Mouse (Mus musculus) hindlimb bud, embryonic 11.5 days (tissue): ENCODE results near the gene Ntng2.

Source experiments
- DNase-seq: peaks from one replicate; pipeline ENCODE4 v3.0.0-alpha.2; 2012; ENCODE audit warnings: low read depth, low spot score; ENCODE audit errors: extremely low spot score

The Ntng2 gene

DNA sequence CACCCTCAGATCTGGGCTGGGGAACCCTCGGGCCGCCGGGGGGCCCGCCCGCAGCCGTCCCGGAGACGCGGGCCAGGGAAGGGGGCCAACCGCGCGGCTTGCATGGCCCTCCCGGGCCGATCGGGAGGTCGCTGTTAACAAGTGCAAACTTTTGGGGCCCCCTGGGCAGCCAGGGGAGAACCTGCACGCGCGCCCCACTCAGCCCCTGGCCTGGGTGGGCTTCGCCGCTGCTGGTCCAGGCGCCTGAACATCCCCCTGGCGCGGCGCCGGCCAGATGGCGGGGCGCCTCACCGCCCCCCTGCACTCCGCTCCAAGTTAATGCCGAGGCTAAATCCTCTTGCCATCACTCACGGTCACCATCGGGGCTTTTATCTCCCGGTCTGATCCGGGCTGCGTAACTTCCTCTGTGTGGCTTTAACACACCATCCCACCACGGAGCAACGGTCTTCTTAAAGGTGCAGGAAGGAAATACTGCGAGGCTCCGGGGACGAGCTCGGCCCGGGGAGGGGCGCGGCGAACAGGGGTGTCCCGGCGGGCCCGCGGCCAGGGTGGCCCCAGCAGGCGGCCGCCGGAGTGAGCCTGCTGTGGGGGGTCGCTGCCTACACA lies at the start of gene Ntng2:
Gene Ntng2, minus strand, starts transcription at position 407 of the 606 bp plus-strand sequence.
- DNase-seq: no peak

DNA sequence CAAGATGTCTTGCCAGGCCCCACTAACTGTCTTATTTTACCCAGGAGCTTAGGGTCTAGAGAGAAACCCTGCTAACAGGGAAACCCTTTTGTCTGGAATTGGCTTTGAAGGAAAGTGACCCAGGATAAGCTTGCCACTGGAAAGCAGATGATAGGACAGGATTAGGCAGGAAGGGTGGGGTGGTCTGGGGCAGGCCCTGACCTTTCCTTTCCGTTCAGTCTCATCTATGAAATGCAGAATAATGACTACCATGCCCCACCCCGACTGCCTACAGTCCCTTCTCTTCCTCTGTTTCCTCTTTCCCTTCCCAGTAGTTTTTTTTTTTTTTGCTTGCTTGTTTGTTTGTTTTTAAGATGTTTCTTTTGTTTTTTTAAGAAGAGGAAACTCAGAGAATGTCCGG lies 42.8 kb upstream of the Ntng2 start:
- no peak for DNase-seq

DNA sequence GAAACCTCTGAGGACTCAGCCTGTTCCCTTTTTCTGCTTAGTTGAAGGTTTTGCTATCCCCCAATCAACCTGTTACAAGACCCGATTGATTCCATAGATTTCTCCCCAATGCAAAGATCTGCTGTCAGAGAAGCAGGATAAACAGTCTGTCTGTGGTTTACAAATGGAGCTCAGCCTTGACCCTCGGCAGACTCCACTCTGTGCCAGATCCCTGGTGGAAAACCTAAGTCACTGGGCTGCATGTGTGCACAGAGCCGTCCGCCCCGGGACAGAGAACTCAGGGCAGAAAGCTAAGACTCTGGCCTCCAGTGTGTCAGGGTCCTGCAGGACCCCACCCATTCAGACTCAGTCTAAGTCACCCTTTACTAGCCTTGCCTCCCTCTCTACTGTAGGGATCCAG lies 34.8 kb upstream of the Ntng2 start:
- no peak for DNase-seq

DNA sequence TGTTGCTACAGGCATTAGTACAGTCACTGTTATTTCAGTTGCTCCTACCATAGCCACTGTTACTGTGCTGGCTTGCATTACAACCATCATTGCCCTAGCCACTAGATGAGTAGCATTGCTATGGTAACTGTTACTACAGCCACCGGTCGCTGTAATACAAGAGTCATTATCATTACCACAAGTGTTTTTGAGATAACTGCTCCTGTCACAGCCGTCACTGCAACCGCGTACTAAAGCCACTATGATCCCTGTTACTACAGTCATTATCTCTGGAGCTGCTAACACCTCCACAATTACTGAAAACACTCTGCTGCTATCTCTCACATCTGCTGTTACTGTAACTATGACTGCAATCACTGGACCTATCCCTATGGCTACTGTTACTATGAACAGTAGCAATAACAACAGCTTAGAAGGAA lies 24.9 kb upstream of the Ntng2 start:
- DNase-seq: no peak

DNA sequence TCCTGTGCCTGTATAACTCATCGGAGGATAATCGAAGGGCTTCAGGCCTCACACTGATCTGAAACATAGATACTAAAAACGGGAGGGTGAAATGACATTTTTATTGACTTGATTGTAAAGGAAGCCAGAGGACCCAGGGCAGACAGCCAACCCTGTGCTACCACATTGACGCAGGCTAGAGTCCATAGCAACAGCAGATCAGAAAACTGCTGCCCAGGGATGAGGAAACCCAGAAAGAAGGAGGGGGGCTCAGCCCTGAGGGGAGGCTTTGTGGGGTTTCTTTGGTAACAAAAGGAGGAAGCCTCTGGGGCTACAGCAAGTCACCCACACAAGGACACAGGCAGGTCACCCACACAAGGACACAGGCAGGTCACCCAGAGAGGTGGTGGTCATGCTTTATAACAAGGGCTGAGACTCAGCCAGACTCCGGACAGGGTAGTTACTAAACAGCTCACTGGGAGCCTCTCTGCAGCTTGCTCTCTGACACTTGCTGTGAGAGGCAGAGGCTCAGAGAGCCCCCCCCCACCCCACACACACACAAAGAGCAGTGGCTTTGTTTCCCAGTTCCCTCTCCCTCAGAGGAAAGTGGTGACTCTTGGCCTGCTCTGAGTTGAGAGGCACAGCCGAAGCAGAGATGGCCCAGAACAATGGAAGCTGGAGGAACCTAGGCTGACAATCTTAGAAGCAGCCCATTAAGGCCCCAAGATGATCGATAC lies 19.2 kb upstream of the Ntng2 start:
- no peak for DNase-seq

DNA sequence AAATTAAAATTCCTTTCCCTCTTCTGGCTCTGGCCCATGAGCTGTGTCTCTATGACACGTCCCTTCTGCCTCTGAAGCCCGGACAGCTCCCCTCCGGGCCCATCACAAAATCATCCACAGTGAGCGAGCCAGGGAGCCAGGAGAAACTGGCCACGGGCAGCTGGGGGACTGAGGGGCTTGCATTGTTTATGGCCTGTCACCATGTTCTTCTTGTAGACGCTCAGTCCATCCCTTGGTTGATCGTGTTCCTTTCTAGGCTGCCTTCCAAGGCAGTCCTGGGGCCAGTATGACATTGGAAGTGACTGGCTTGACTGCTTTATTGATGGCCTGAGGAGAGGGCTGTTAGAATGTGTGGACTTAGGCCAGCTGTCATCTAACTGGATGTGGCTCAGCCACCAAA lies 18.3 kb upstream of the Ntng2 start:
- DNase-seq: no peak

DNA sequence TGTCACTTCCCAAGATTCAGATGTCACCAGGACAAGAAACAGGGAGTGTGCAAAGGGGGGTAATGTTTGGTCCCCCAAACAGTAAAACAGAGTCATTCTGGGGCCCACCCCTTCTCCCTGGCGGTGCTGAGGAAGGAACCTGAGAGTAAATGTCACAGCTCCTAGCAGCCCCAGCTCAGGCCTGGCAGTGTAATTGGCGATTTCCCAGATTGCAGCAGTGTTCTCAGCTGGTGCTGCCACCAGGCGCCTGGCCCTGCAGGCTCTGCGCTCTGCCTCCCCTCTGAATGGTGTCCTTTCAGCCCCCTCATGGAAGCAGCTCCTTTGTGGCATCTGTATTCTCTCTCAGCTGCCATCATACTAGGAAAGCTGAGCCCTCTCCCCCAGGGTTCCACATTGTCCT lies 14.0 kb upstream of the Ntng2 start:
- no peak for DNase-seq

DNA sequence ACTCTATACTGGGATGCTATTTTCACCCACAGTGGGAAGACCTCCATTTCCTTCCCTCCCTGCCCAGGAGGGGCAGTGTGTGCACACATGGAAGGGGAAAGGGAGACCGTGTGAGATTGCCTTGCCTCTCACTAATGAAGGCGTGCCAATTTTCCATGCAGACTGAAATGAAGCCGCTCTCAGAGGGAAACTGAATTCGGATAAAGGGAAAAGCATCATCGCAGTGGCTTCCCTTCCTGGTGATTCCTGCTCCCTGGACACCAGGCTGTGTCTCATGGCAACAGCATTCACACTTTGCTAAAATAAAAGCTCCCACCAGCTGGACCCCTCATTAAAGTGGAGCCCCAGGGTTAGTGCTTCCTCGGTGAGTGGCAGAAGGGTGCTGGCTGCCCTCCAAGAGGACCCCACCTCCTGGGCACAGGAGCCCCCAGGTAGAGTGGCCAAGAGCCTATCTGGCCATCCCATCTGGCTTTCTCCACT lies 9.7 kb upstream of the Ntng2 start:
- DNase-seq: no peak

DNA sequence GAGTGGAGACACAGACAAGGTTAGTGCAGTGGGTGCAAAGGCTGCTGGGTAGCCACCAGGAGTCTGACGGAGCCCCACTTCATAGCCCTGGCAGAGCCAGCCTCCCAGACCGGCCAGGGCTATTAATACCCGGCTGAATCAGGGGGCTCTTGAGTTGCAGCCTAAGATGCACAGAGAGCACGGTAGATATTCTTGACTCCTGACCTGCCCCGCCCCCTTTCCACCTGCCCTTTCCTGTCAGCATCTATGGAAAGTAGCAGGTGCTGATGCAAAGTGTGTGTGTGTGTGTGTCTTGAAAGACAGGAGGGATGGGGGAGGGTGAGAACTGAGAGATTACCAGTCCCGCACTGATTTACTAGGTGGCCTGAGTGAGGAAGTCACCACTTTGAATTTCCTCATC lies 8.3 kb upstream of the Ntng2 start:
- DNase-seq: no peak

DNA sequence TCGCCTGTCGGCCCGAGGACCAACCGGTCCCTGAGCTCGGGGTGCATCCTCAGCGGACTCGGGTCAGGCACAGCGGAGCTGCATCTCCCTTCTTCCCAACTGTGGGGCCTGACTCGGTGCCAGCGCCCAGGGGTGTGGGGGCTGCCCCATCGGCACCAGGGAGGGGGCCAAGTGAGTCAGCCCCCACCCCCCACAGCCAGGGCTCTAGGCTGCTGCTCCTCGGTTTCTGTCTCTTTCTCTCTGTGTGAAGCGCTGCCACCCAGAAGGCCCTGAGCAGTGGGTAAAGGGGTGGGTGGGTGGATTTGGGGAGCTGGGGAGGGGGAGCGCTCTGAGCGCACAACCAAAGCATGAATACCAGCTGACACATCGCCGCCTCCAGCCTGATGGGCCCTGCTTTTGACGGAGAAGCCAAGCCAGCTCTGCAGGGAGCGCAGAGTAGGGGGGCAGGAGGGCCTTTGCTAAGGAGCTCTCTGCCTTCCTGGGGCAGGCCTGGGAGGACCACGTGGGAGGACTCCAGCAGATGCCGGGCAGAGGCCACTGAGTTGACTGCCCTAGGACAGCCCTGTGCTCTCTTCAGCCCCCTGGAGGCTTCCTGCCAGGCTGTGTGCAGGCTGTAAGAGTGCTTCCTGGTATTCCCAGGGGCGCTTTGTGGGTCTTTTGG lies 530 bp upstream of the Ntng2 start:
- no peak for DNase-seq

DNA sequence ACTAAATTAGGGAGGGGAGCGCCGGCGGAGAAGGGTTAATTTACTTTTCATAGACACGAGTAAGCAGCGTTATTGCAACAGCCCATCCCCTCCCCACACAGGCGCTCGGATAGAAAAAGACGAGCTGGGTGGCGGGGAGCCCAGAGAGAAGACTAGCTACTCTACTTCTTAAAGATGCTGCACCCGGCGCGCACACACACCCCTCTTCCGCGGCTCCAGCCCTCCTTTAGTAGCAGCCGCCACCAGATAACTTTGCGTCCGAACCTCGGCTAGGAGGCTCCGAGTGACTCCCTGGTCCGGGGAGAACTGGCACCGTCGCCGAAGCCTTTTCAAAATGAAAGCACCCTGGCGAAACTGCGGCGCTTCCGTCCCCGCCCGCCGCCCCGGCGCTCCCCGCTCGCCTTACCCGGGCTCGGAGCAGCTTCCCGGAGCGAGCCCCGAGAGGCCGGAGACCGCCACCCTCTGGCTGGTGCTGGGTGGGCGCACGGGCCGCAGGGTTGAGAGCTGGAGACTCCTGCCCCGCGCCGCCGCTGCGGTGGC lies 676 bp downstream of the Ntng2 start:
- DNase-seq: no peak

DNA sequence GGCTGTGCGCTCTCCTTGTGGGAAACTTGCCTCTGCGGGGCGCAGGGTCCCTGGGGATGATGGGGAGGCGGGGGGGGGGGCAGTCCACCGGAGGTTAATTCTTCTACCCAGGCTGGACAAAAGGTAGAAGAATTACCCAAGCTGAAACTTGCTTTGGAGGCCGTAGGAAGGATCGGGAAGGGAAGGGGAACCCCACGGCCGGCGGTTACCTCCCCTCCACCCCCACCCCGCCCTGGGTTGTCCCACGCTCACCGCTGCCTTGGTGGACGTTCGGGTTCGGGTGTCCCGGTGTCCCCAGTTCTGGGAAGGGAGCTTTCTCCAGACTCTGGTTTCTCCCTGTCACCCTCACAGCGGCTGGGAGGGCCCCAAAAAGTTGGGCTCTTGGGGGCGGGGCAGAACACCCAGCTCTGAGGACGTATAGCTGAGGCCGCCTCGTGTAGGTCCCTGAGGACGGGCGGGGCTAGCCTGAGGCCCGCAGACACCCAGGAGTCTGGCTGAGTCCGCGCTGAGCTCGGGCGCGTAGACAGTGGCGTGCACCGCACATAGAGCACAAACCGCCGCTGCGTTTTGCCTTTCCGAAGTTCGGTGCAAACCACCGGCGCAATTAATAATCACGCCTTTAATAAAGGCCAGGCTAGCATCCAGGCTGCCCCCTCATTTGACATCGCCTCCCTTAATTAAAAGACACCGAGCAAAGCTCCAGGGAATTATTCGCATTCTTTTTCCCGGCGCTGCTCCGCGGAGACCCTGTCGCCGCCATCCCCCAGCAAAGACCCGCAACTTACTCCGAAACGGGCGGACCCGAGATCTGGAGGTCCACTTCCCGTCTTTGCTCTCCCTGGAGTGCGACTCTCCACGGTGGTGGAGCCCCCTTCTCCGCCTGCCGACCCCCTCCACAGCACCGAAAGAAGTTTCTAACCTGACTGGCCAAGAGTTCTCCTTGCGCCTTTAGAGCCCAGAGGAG lies 1.4 kb downstream of the Ntng2 start:
- DNase-seq: no peak

DNA sequence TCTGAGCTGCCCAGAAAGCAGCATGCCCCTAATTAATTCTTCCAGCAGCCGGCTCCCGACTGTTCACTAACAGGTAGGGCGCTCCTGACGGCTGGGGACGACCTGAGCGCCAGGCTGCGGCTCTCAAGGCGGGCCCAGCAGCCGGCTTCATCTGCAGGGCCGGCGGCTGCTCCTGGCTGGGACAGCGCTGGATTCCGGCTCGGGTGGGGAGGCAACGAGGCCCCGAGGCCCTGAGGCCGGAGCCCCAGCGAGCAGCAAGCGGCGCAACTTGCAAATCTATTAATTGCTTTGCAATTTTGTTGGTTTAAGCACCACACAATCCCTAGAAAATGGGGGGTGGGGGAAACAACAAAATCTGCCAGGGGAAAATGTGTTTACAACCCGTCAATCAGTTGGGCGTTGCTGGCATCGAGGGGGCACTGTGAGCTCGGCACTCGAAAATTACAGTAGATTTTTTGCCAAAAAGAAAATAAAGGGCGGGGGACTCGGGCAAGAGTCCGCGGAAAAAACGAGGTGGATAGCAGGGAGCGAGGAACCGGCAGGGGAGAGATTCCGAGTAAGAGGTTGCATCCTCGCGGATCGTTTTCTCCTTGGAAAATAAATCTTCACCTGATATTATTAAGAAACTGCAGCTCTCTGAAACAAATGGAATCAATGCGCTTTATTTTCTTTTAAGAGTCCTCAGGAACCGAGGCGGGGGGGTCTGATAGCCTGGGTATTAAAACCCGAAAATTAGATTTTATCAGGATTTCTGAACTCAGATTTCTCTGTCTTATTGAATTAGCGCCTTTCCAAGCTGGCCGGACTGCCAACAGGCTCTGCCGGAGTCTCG lies 2.3 kb downstream of the Ntng2 start:
- no peak for DNase-seq

DNA sequence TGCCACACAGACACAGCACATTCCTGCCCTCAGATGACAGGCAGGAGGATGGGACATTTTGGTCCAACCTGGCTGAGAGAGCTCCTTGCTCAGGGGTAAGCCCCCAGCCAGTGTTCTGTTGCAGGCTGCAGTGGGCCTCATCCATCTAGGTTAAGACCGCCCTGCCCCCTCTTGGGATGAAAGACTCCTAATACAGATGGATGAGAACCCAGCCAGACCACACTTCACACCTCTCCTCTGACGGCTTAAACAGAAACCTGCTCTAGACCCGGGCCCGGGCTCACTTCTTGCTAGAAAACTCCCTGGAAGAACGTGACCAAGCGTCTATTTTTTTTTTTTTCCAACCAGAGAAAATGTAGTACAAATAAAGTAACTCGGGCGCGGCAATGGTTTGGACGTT lies 3.0 kb downstream of the Ntng2 start:
- no peak for DNase-seq

DNA sequence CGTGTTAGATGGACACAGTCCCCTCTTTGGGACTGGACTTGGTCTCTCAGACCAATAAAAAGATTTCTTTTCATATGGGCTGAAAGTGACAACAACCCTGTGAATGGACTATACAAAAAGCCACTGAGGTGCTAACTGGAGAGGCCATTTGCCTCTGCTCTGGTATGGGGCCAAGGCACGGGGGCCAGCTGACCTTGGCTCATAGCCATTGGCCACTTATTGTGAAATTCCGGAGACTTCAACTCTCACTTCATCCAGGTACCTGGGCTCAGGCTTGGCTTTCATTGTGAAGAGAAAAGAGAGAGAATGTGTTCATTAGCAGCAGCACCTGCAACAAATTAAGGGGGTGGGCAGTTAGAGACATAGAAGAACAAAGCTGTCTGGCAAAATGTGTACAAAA lies 4.3 kb downstream of the Ntng2 start:
- no peak for DNase-seq

DNA sequence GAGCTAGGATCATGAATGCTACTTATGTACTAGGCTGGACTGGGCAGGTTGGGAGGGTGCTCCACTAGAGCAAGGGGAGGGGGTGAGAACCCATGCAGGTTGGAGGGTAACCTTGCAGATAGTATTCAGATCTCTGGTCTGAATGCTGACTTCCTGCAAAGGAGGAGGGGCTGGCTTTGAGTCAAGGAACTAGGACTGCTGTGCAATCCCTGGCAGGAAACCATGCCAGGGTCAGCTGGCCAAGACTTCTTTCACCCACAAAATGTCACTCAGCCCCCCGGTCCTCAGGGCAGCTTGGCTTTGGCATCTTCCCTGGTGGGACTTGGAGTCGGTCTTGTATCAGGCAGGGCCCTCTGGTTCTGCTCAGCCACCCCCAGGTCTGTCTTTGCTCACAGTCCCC lies 5.4 kb downstream of the Ntng2 start:
- no peak for DNase-seq

DNA sequence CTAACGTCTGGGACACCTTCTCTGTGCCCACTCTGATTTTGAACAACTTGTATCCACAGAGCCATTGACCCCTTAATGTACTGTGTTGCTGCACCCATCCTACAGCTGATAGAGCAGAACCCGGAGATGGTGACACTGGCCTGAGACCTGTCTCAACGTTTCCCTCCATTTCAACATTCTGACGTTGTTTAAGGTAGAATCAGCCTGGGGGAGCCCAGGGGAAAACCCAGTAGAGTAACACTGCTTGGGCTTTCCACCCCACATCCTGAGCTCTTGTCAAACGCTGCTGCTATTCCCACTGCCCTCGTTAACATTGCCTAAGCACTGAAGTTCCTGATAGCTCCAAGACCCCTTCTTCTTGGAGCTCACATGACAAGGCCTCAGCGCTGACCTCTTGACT lies 5.9 kb downstream of the Ntng2 start:
- no peak for DNase-seq

DNA sequence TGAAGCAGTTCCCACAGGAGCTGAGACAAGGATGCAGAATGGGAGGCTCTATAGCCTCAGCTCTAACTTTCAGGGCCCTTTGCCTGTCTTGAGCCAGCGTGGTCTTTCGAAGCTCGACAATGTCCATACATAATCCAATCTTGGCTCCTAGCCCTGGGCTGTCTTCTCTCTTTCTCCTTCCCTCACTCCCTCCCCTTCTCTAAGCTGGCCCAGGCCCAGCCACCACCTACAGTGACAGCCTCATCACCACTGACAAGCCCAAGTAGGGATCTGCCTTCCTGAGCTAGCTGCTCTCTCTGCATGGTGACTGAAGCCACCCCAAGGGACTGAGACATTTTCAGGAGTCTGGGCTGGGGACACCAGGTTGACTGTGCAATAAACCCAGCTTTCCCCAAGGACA lies 6.5 kb downstream of the Ntng2 start:
- DNase-seq: no peak

DNA sequence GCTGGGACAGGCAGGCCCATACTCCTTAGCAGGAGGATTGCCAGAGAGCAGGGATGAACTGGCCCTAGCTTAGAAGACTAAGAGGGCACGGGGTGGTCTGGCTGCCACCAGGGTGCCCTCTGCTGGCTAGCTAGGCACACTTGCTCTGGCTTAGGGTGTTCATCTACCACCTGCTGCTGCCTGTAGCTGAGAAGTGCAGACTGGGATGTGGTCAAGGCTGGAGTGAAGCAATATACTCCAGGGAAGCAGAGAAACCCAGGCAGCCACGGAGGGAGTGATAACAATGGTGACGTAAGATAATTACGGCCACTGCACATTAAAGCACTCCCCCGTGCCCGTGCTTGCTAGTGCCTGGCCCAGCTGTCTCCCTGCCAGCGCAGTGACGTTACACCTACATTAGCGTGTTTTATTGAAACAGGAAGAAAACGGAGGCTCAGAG lies 7.4 kb downstream of the Ntng2 start:
- no peak for DNase-seq

DNA sequence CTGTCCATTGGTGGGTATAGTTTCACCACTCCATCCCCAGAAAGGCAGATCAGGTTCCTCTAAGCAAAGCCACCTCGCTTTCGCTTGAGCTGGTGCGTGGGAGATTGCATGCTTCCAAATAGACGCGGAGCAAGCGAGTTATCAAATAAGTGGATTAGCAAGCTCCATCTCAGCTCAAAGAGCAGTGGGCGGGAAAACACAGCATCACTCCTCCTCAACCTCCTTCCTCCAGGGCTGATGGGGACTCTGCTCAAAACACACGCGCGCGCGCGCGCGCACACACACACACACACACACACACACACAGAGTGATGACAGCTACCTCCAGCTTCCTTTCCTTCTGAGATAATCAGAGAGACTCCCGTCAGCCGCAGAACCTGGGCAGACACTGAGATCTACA lies 13.5 kb downstream of the Ntng2 start:
- no peak for DNase-seq
